Mouse (Mus musculus) cerebellum, adult 2 months (tissue): Measurements from ENCODE around the gene Rhbdf2. TPM values are rescaled to one million over a fixed set of nuclear protein-coding genes. Genes with fewer than 3 reads are reported as not detected.
"Not testable (repeated sequence)": the region's sequence is repeated elsewhere in the genome, so short reads cannot be mapped to it uniquely, and the experiment has no call there.

Source experiments
- DNase-seq, 2 experiments: peaks; one replicate each; pipeline ENCODE4 v3.0.0; 2021
- H3K27ac ChIP-seq: fragments of 200-500 bp; 2 replicates; pipeline ENCODE4 v1.5.1; 2012; ENCODE audit warnings: low read length, control low read depth, inconsistent platforms; ENCODE audit not compliant: insufficient read depth
- H3K27me3 ChIP-seq: fragments of 200-500 bp; 2 replicates; pipeline ENCODE4 v1.6.1; 2012; ENCODE audit warnings: inconsistent platforms, mild to moderate bottlenecking, low read length, moderate library complexity; ENCODE audit not compliant: control insufficient read depth, insufficient read depth
- H3K4me1 ChIP-seq: fragments of 200-500 bp; 2 replicates; pipeline ENCODE4 v1.6.1; 2011; ENCODE audit warnings: low read length; ENCODE audit not compliant: control insufficient read depth, insufficient read depth
- H3K4me3 ChIP-seq: fragments of 200-500 bp; replicated peaks from 2 replicates; pipeline ENCODE3; 2011; ENCODE audit warnings: mild to moderate bottlenecking, low read depth, low read length, control low read depth; ENCODE audit not compliant: insufficient read depth
- CTCF ChIP-seq: fragments of 200-500 bp; IDR thresholded peaks from 2 replicates; pipeline ENCODE4 v1.5.1; 2011; ENCODE audit warnings: low read depth, mild to moderate bottlenecking, control low read depth, low read length, moderate library complexity, borderline replicate concordance; ENCODE audit not compliant: insufficient read depth
- POLR2A ChIP-seq: fragments of 200-500 bp; IDR thresholded peaks from 2 replicates; pipeline ENCODE4 v1.6.1; 2011; ENCODE audit warnings: low read length, control low read depth, borderline replicate concordance; ENCODE audit not compliant: insufficient read depth
- WGBS: fragments of 180-500 bp; shearing (Covaris S2); methylation state at CpG from one replicate; pipeline ENCODE4 v1.1.7; 2018; 5-methylcytosine and 5-hydroxymethylcytosine counted together
- polyA plus RNA-seq: library from polyadenylated mRNA; depleted of rRNA; stranded (reverse); fragments of >200 nt; gene quantifications from 2 replicates; pipeline ENCODE4 v1.2.3, GENCODE M21; 2012

Rhbdf2 gene
- polyA plus RNA-seq, 1 experiment: 1.9 TPM

DNA sequence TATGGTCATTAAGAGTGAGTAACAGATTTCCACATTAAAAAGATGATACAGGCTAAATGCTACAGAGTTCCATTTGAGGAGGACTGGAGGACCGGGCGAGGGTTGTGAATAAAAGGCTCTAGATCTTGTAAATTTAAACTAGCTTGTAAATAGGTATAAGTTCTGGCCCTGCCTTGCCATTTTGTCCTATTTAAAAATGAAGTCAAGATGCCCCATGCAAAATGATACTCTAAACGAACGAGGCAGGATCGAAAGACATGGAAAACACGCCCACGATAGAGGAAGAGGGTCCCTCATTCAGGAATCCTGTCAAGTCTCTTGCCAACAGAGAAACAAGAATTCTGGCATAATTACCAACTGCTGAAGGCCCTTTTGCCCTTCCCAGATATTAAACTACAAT, 43.6 kb upstream of the Rhbdf2 start:
- no peaks in the 10 kb centered on the region for H3K4me1 ChIP-seq
- no peak for TF ChIP-seq POLR2A
- TF ChIP-seq CTCF: no peak
- DNase-seq: no peak
- no peak overlapping the region for H3K27ac ChIP-seq
- no peak overlapping the region for H3K4me3 ChIP-seq
- WGBS: 76% methylated on average over 7 of the region's 7 CpGs
- no peaks in the 10 kb centered on the region for H3K27me3 ChIP-seq

DNA sequence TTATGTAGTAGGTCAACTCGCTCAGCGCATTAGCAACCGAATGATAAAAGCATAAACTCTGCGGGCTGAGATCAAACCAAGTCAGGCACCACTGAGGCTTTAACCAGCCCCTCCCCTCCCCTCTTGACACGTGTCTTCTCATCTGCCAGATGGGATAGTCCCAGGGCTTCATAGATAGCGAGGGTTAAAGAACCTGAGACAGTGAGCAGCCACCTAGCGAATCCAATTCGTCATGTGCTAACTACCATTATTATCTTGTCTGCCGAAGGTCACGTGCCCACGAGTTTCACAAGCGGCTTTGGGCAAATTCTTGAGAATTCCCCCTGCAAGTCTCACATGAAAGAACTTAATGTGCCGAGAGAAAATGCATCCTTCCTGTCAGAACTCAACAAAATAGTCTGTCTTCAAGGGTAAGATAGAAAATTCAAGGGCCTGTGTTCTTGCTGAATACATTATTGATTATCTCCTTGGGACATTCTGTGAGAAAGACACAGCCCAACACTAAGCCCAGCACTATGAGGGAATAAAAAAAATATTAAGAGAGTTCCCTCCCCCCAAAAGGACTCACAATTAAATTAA, 43.1 kb upstream of the Rhbdf2 start:
- Histone ChIP-seq H3K4me3 (no peak overlapping the region), H3K27me3 (no peaks in the 10 kb centered on the region), H3K27ac (no peak overlapping the region), H3K4me1 (no peaks in the 10 kb centered on the region)
- no peak for DNase-seq
- TF ChIP-seq CTCF: no peak
- no peak for TF ChIP-seq POLR2A
- 69% methylated on average over 13 of the region's 13 CpGs for WGBS

DNA sequence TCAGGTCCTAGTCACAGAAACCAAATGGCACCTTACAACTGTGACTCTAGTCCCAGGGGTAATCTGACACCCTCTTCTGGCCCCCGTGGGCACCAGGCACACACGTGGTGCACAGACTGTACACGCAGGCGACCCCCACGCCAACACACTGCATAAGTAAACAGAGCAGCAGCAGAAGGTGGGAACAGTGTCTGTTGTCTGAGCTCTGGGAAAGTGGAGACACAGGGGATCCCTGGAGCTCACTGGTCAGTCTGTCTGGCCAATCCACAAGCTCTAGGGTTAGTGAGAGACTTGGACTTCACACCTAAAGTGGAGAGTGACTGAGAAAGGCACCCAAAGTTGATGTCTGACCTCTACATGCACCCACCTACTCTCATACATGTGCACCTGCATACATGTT, 42.5 kb upstream of the Rhbdf2 start:
- H3K4me1 ChIP-seq: no peaks in the 10 kb centered on the region
- no peak overlapping the region for H3K27ac ChIP-seq
- H3K4me3 ChIP-seq: no peak overlapping the region
- no peaks in the 10 kb centered on the region for H3K27me3 ChIP-seq
- TF ChIP-seq POLR2A (no peak), CTCF (no peak)
- WGBS: 55% methylated on average over 5 of the region's 5 CpGs
- DNase-seq: no peak

DNA sequence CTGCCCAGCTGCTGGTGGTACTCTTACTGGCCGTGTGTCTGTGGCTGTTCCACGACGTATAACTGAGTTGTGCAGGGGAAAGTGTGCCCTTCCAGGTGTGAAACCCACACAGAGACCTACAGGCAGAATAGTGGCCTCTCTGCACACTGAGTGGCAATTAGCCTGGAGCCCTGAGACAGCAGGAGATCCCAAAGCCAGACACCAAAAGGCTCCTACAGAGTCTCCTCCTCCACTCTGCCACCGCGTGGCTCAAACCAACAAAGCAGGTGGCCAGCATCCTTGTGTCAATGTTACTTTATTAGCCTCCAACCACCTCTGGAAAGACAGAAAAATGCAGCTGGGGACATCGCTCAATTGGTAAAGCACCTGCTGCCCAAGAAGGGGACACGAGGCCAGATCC, 42.0 kb upstream of the Rhbdf2 start:
- Histone ChIP-seq H3K27me3 (no peaks in the 10 kb centered on the region), H3K4me3 (no peak overlapping the region), H3K4me1 (no peaks in the 10 kb centered on the region), H3K27ac (no peak overlapping the region)
- TF ChIP-seq CTCF: peak; percentile 18; the same call in 1 of the 2 replicates
- TF ChIP-seq POLR2A: no peak
- no peak for DNase-seq
- 50% methylated on average over 7 of the region's 7 CpGs for WGBS

GRCm38 (mm10) chr11:116668381-116668825, 41.6 kb upstream of the Rhbdf2 start:
- 67% methylated on average over 10 of the region's 10 CpGs for WGBS
- no peak overlapping the region for H3K27ac ChIP-seq
- no peak overlapping the region for H3K4me3 ChIP-seq
- H3K27me3 ChIP-seq: no peaks in the 10 kb centered on the region
- no peaks in the 10 kb centered on the region; the same call in 1 of the 2 replicates for H3K4me1 ChIP-seq
- no peak for DNase-seq
- TF ChIP-seq CTCF: no peak
- no peak for TF ChIP-seq POLR2A

GRCm38 (mm10) chr11:116667930-116668329, 41.1 kb upstream of the Rhbdf2 start:
- WGBS: 64% methylated on average over 8 of the region's 8 CpGs
- no peak overlapping the region for H3K4me3 ChIP-seq
- no peaks in the 10 kb centered on the region for H3K27me3 ChIP-seq
- TF ChIP-seq CTCF (no peak), POLR2A (no peak)
- H3K4me1 ChIP-seq: peaks cover 5% of the 10 kb centered on the region
- no peak overlapping the region for H3K27ac ChIP-seq
- no peak for DNase-seq

DNA sequence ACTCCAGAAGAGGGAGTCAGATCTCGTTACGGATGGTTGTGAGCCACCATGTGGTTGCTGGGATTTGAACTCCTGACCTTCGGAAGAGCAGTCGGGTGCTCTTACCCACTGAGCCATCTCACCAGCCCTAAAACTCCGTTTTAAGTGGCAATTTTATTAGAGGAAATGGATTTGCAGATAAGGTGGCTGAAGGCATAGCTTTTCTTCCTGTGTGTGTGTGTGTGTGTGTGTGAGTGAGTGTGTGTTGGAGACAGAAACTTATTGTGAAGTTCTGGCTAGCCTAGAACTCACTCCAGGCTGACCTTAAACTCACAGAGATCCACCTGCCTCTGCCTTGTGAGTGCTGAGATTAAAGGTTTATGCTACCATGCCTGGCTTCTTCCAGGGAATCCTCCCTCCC, 40.2 kb upstream of the Rhbdf2 start:
- 95% methylated on average over 5 of the region's 5 CpGs for WGBS
- H3K4me3 ChIP-seq, DNase-seq, H3K27me3 ChIP-seq, H3K27ac ChIP-seq: not testable (repeated sequence)
- peaks cover 13% of the 10 kb centered on the region for H3K4me1 ChIP-seq

GRCm38 (mm10) chr11:116666566-116666965, 39.7 kb upstream of the Rhbdf2 start:
- Histone ChIP-seq H3K4me3 (no peak overlapping the region), H3K27ac (no peak overlapping the region), H3K4me1 (peaks cover 18% of the 10 kb centered on the region), H3K27me3 (no peaks in the 10 kb centered on the region)
- no peak for DNase-seq
- WGBS: 81% methylated on average over 9 of the region's 9 CpGs
- TF ChIP-seq POLR2A (no peak), CTCF (no peak)

DNA sequence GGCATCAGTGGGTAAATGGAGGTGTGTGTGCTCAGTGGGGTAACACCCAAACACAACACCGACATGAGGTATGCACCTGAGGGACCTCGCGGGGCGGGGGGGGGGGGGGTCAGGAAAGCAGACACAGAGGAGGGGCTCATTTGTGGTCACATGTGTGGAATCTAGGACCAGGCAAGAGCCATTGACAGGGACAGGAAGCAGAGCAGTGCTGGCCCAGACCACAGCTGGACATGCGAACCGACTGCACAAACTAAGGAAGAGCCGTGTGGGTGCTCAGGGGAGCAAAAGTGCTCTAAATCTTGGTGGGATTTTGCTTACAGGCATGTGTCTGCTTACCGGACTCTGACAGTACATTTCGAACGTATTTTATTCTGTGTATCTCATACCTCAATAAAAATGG, 38.5 kb upstream of the Rhbdf2 start:
- TF ChIP-seq POLR2A: no peak
- no peak for TF ChIP-seq CTCF
- 90% methylated on average over 10 of the region's 10 CpGs for WGBS
- no peaks in the 10 kb centered on the region for H3K27me3 ChIP-seq
- H3K27ac ChIP-seq: no peak overlapping the region
- H3K4me1 ChIP-seq: peaks cover 29% of the 10 kb centered on the region
- H3K4me3 ChIP-seq: no peak overlapping the region
- no peak for DNase-seq
